Mouse (Mus musculus): ENCODE measurements around the gene Ube2f. TPM values are rescaled to one million over a fixed set of nuclear protein-coding genes. Genes with fewer than 3 reads are reported as not detected.
A peak's percentile ranks its signal among the peaks of the same experiment; 100 is the strongest.

Ube2f gene
- polyA plus RNA-seq, 1 experiment from 2014 or later: 87.1 TPM

DNA sequence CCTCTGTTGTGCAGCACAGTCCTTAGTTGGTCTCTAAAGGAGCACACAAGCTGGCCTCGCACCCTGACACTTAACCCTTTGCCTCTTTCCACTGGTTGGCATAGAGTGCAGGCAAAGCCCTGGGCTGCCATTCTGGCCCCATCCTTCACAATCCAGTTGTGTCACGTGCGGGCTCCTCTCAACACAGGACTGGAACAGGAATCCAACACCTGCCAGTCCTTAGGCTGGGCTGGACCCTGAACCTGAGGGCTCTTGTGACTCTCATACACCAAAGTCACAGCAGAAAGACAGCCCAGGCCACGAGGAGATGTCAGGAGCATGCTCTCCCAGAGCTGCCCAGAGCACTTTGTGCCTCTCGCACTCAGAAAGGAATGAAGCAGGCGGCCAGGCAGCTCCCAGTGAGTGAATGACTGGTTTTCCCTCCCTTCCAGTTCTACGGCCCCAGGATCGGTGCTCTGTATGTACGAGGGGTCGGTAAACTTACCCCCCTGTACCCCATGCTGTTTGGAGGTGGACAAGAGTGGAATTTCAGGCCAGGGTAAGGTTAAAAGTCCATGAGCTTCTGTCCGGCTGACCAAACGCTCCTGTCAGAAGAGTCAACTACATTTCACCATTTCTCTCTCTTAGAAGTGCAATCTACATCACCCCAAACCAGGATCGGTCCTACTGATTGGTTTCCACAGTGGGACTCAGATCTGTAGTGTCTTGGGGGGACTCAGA lies 59.4 kb downstream of the Ube2f start:
- Histone ChIP-seq H3K4me1 (replicated peaks) (peaks cover 12% of the 10 kb centered on the region; the same call in 1 of the 2 replicates), H3K27me3 (ENCODE audit: insufficient read depth, poor library complexity, severe bottlenecking) (no peaks in the 10 kb centered on the region), H3K36me3 (peaks cover 77% of the 10 kb centered on the region), H3K27ac (no peak overlapping the region), H3K9me3 (no peaks in the 10 kb centered on the region), H3K4me3 (no peak overlapping the region)
- no peak for DNase-seq (ENCODE audit: low spot score)
- 91% methylated on average over 13 of the region's 13 CpGs for WGBS

DNA sequence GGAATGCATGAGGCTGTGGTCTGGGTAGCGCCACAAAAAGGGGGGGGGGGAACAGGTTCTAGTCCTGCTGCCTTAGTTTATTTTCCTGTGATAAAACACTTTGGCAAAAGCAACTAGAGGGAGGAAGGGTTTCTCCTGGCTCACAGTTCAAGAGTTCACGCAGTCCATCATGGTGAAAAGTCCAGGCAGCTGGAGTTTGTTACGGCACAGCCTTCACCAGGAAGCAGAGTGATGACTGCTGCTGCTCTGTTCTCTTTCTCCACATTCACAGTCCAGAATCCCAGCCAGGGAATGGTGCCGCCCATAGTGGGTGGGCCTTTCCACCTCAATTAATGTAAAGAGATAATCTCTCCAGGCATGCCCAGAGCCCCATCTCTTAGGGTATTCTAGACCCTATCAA lies 62.2 kb downstream of the Ube2f start:
- Histone ChIP-seq H3K27ac (no peak overlapping the region), H3K4me3 (no peak overlapping the region), H3K9me3 (no peaks in the 10 kb centered on the region), H3K4me1 (replicated peaks) (peaks cover 12% of the 10 kb centered on the region; the same call in 1 of the 2 replicates), H3K27me3 (ENCODE audit: insufficient read depth, poor library complexity, severe bottlenecking) (no peaks in the 10 kb centered on the region), H3K36me3 (peaks cover 52% of the 10 kb centered on the region)
- WGBS: 96% methylated on average over 4 of the region's 4 CpGs
- DNase-seq (ENCODE audit: low spot score): no peak

DNA sequence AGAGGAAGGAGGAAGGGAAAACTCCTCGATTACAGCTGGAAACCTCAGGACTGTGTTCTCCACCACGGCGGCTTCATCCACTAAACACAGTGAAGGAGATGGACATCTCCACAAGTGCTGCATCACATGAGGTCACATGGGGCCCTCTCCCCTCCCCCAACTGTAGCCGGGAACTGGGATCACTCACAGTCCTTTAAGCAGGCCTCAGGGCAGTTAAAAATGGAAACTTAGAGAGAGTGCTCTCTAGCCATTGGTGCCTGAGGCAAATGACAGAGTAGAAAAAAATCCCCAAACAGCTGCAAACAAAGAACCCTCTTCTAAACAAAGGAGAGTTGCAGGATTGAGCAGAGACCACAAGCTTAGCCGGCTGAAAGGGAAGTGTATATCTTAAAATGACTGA lies 63.1 kb downstream of the Ube2f start:
- 54% methylated on average over 5 of the region's 5 CpGs for WGBS
- Histone ChIP-seq H3K9me3 (no peaks in the 10 kb centered on the region), H3K27ac (peak overlapping the region; percentile 77), H3K4me1 (replicated peaks) (peaks cover 12% of the 10 kb centered on the region; the same call in 1 of the 2 replicates), H3K36me3 (peaks cover 44% of the 10 kb centered on the region), H3K27me3 (ENCODE audit: insufficient read depth, poor library complexity, severe bottlenecking) (no peaks in the 10 kb centered on the region), H3K4me3 (no peak overlapping the region)
- peak; percentile 55 for DNase-seq (ENCODE audit: low spot score)

DNA sequence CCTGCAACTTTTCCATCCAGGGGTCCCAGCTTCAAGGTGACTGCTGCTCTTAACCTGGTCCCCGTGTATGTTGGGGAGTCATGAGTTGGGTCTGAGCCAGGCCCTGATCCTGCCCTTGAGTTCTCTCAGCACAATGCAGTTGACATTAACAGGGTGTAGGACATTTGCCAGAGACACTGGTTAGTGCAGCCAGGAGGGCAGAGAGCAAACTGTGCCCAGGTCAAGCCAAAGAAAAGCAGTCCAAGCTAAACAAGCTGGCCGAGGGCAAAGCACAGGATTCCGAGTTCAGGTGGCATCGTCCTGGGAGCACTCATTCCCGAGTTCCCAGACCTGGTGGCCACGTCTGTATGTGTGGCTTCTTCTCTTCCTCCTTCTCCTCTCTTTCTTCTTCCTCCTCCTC lies 67.6 kb downstream of the Ube2f start:
- DNase-seq (ENCODE audit: low spot score): no peak
- H3K4me1 ChIP-seq (replicated peaks): peaks cover 22% of the 10 kb centered on the region
- WGBS: 86% methylated on average over 6 of the region's 6 CpGs
- H3K36me3 ChIP-seq: peaks cover 6% of the 10 kb centered on the region
- no peaks in the 10 kb centered on the region for H3K9me3 ChIP-seq
- no peak overlapping the region for H3K4me3 ChIP-seq
- H3K27ac ChIP-seq: no peak overlapping the region
- H3K27me3 ChIP-seq (ENCODE audit: insufficient read depth, poor library complexity, severe bottlenecking): no peaks in the 10 kb centered on the region

DNA sequence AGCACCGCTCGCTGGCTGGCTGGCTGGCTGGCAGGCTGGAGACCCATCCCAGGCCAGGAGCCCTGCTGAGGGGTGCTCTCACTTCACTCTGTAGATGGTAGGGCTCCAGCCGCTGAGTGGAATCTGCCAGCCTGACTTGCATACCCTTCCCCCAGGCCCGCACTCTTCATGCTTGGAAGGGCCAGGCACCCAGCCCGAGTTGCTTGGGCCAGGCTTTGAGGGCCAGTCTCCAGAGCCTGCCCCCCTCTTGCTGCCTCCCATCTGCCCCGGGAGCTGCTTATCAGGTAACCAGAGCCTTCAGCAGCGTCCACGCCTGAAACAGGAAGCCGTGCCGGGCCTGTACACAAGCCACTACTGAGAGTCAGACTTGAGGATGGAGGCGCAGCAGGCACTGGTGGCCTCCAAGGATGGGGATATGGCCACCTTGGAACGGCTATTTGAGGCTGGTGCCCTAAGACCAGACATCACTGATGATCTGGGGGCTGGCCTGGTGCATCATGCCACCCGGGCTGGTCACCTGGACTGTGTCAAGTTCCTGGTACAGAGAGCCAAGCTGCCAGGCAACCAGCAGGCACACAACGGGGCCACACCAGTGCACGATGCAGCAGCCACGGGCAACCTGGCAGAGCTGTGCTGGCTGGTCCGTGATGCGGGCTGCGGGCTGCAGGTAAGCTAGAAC lies 71.8 kb downstream of the Ube2f start, which contains the start of gene Espnl:
Gene Espnl (plus strand): TSS at position 316 of the 679 bp plus-strand sequence.
- WGBS: 77% methylated on average over 19 of the region's 19 CpGs
- Histone ChIP-seq H3K4me3 (no peak within 1 kb of the TSS), H3K27ac (peak within 1 kb of the TSS; percentile 35; the same call in 1 of the 2 replicates), H3K9me3 (no peaks in the 10 kb centered on the region), H3K27me3 (ENCODE audit: insufficient read depth, poor library complexity, severe bottlenecking) (no peaks in the 10 kb centered on the region), H3K4me1 (replicated peaks) (peaks cover 25% of the 10 kb centered on the region), H3K36me3 (no peaks in the 10 kb centered on the region)
- DNase-seq (ENCODE audit: low spot score): no peak

DNA sequence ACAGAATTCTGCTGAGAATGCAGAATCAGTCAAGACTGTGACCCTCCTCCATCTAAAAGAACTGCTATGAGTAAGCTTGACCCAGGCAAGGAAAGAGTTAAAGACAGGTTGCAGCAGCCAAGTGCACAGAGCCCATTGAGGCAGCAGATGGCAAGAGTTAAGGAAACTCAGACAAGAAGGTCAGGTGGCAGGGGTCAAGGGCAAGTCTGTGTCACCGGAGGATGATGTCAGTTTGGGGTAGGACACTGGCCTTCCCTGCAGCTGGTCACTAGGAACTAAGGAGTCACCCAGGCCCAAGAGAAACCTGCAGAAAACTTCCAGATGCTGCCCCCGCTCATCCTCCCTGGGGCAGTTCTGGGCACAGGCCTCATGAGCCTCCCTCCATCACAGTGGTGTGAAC lies 74.5 kb downstream of the Ube2f start:
- Histone ChIP-seq H3K27ac (no peak overlapping the region), H3K36me3 (no peaks in the 10 kb centered on the region), H3K9me3 (no peaks in the 10 kb centered on the region), H3K4me3 (no peak overlapping the region), H3K27me3 (ENCODE audit: insufficient read depth, poor library complexity, severe bottlenecking) (no peaks in the 10 kb centered on the region), H3K4me1 (replicated peaks) (peaks cover 25% of the 10 kb centered on the region)
- DNase-seq (ENCODE audit: low spot score): no peak
- 71% methylated on average over 2 of the region's 2 CpGs for WGBS

DNA sequence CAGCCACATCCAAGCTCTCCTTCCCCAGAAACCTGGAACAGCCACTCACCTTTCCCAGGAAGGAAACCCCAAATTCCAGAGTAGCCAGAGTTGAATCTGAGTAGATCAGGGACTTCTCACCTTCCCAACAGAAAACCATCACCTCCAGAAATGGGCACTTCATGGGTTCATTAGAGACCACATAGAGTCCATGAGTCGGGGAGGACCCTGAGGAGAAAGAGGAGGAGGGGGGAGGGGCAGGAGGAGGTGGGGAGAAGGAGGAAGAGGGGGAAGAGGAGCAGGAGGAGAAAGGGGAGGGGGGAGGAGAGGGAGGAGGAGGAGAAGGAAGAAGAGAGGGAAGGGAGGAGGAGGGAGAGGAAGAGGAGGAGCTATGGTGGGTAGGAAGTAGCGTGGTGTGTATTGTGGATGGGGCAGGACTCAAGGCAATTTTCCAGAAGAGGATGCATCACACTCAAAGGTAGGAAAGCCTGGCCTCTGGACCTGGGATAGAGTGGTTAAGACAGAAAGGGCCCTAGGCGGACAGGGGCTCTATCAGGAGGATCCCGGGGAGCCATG lies 75.5 kb downstream of the Ube2f start:
- Histone ChIP-seq H3K4me1 (replicated peaks) (peaks cover 25% of the 10 kb centered on the region), H3K27ac (no peak overlapping the region), H3K27me3 (ENCODE audit: insufficient read depth, poor library complexity, severe bottlenecking) (no peaks in the 10 kb centered on the region), H3K4me3 (no peak overlapping the region), H3K36me3 (no peaks in the 10 kb centered on the region), H3K9me3 (no peaks in the 10 kb centered on the region)
- no peak for DNase-seq (ENCODE audit: low spot score)
- 80% methylated on average over 4 of the region's 4 CpGs for WGBS

DNA sequence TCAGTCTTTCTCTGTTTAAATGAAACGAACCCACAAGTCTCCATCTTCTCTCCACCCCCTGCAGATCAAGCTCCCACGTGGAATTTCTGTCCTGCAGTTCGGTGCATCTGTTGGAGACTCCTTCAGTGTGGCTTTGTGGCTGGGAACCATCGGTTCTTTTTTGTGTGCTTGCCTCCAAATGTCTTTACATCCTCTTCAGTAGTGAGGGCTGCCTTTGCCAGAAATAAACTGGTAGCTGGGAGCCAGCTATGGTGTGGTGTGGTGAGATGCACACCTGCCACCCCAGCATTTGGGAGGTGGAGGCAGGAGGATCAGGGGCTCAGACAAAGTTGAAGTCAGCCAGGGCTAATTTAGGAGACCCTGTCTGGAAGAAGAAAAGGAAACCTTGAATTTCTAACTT lies 82.0 kb downstream of the Ube2f start:
- 59% methylated on average over 4 of the region's 4 CpGs for WGBS

DNA sequence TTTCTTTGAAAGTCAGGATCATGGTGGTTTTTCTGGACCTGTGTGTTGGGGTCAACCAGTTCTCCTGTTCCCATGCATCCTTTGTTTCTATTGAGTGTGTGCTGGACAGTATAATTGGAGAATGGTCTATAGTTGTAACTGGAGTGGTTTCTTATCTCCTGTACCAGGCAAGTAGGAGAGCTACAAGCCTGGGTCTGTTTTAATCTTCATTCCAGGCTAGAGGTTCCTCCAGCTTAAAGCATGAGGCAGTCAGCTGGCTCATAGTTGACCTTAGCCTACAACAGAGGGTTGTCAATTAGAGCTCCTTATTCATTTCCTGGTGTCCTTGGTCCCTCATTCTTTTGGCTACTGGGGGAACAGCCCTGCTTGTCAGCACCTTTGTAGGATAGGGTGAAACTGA lies 83.5 kb downstream of the Ube2f start:
- DNase-seq (ENCODE audit: low spot score): no peak
- Histone ChIP-seq H3K9me3 (no peaks in the 10 kb centered on the region), H3K4me1 (replicated peaks) (peaks cover 8% of the 10 kb centered on the region), H3K4me3 (no peak overlapping the region), H3K27ac (no peak overlapping the region), H3K36me3 (no peaks in the 10 kb centered on the region), H3K27me3 (ENCODE audit: insufficient read depth, poor library complexity, severe bottlenecking) (no peaks in the 10 kb centered on the region)

More for the DNA sequence above, 82.0 kb downstream of the Ube2f start:
- Histone ChIP-seq H3K36me3 (no peaks in the 10 kb centered on the region), H3K27ac (no peak overlapping the region), H3K27me3 (ENCODE audit: insufficient read depth, poor library complexity, severe bottlenecking) (no peaks in the 10 kb centered on the region), H3K4me3 (no peak overlapping the region), H3K4me1 (replicated peaks) (0 out of 2 replicates have a peak, but pooled peaks cover 3% of the 10 kb centered on the region), H3K9me3 (no peaks in the 10 kb centered on the region)
- DNase-seq (ENCODE audit: low spot score): no peak

DNA sequence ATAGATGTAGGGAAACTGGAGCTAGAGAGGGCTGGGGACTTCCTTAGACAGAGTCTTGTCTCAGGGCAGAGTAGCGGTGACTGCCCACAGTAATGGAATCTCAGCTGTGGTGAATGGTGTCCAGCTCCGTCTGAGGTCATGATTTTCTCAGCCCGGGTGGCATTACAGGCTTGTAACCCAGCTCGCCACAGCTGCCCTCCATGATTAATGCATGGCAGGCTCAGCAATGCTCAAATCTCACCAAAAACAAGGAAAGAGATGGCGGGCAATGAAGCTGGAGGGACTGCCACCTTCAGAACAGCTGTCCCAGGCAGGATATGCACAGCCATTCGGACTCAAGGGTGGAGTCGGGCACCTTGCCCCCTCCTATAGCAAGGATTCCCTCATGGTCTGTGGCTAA lies 87.3 kb downstream of the Ube2f start:
- 88% methylated on average over 7 of the region's 7 CpGs for WGBS
- Histone ChIP-seq H3K4me3 (no peak overlapping the region), H3K9me3 (no peaks in the 10 kb centered on the region), H3K27me3 (ENCODE audit: insufficient read depth, poor library complexity, severe bottlenecking) (peaks cover 14% of the 10 kb centered on the region), H3K27ac (no peak overlapping the region), H3K36me3 (no peaks in the 10 kb centered on the region), H3K4me1 (replicated peaks) (peaks cover 10% of the 10 kb centered on the region)
- no peak for DNase-seq (ENCODE audit: low spot score)

Other genes starting within 250 kb of the Ube2f start
- 0.57 and 0.58 TPM in 2 replicates for gene Rbm44, start 105.2 kb upstream of the Ube2f start, polyA plus RNA-seq (2016; fragmentation: Nextera tagmentation; extraction: Ambion mirVana)
- gene Ramp1, start 70.5 kb upstream of the Ube2f start, polyA plus RNA-seq (2016; fragmentation: Nextera tagmentation; extraction: Ambion mirVana): 0.51 and 0.81 TPM in 2 replicates
- 17.9 and 19.1 TPM in 2 replicates for gene Scly, start 48.0 kb downstream of the Ube2f start, polyA plus RNA-seq (2016; fragmentation: Nextera tagmentation; extraction: Ambion mirVana)
- gene Espnl, start 71.8 kb downstream of the Ube2f start, polyA plus RNA-seq (2016; fragmentation: Nextera tagmentation; extraction: Ambion mirVana): 0.05 TPM in 1 of 2 replicates, not detected in the other
- gene Klhl30, start 100.7 kb downstream of the Ube2f start, polyA plus RNA-seq (2016; fragmentation: Nextera tagmentation; extraction: Ambion mirVana): 0.35 and 0.47 TPM in 2 replicates
- 0.85 and 1.7 TPM in 2 replicates for gene Erfe, start 116.1 kb downstream of the Ube2f start, polyA plus RNA-seq (2016; fragmentation: Nextera tagmentation; extraction: Ambion mirVana)
- gene Ilkap, start 148.5 kb downstream of the Ube2f start, polyA plus RNA-seq (2016; fragmentation: Nextera tagmentation; extraction: Ambion mirVana): 165 and 173 TPM in 2 replicates
- 285 and 401 TPM in 2 replicates for gene Hes6, start 163.7 kb downstream of the Ube2f start, polyA plus RNA-seq (2016; fragmentation: Nextera tagmentation; extraction: Ambion mirVana)
- 1.9 and 2.4 TPM in 2 replicates for gene Per2, start 209.0 kb downstream of the Ube2f start, polyA plus RNA-seq (2016; fragmentation: Nextera tagmentation; extraction: Ambion mirVana)
- gene Traf3ip1, start 244.3 kb downstream of the Ube2f start, polyA plus RNA-seq (2016; fragmentation: Nextera tagmentation; extraction: Ambion mirVana): 9.3 and 11.0 TPM in 2 replicates